In genomic region chr7:80773834-80774614, GRCm38 (mm10) we compare ENCODE assay signal across 8 mouse cellular contexts. TPM values are rescaled to one million over a fixed set of nuclear protein-coding genes. Genes with fewer than 3 reads are reported as not detected.
DNase-seq lines count a peak whose midpoint lies in the region; ATAC-seq and TF ChIP-seq lines count a peak whose summit lies in the region.

No protein-coding gene starts in this region.

- peak; percentile 30 to 75 for DNase-seq in left cerebral cortex, postnatal 25 days (ENCODE audit: low spot score in 2 of 2)
- no peak for DNase-seq in left cerebral cortex, adult 9 months (ENCODE audit: low spot score in 2 of 2)
- peak; percentile 46 for DNase-seq in brain, embryonic 14.5 days (ENCODE audit: low read depth)
- peak; percentile 37 to 51 for DNase-seq in lung, postnatal 4 days
- no peak for DNase-seq in spleen, adult 12 weeks (ENCODE audit: low spot score)
- no peak for DNase-seq in liver
- DNase-seq in Muller cell, postnatal 12 days (ENCODE audit: inconsistent ontology term): no peak

- no peak for ATAC-seq in heart, embryonic 11.5 days (replicated peaks; ENCODE audit: insufficient number of reproducible peaks, low FRiP score, low TSS enrichment)

- peak overlapping the region; percentile 60 for H3K27ac ChIP-seq in heart, embryonic 11.5 days (ENCODE audit: low read depth, low read length)

- H3K27me3 ChIP-seq in heart, embryonic 11.5 days (ENCODE audit: control insufficient read depth, insufficient read depth, low read length): no peaks in the 10 kb centered on the region

- no peak overlapping the region for H3K9ac ChIP-seq in heart, embryonic 11.5 days (ENCODE audit: low read depth, low read length)

- no peak for TF ChIP-seq CTCF in brain, embryonic 14.5 days (IDR thresholded peaks at IDR 0.05; ENCODE audit: borderline replicate concordance, extremely low read depth, insufficient read depth, insufficient read length)

- WGBS in heart, embryonic 11.5 days (ENCODE audit: insufficient replicate concordance): 74% methylated on average over 14 of the region's 14 CpGs

- H3K4me3 ChIP-seq in heart, embryonic 11.5 days (ENCODE audit: low read depth, low read length): no peak overlapping the region

- H3K4me1 ChIP-seq in heart, embryonic 11.5 days (ENCODE audit: control insufficient read depth, insufficient read depth, low read length): peaks cover 17% of the 10 kb centered on the region

- TF ChIP-seq POLR2A in brain, embryonic 14.5 days (IDR thresholded peaks at IDR 0.05; ENCODE audit: borderline replicate concordance, extremely low read depth, insufficient read depth, insufficient read length, poor library complexity, severe bottlenecking): no peak

- no peak overlapping the region for H3K4me2 ChIP-seq in heart, embryonic 11.5 days

- H3K9me3 ChIP-seq in heart, embryonic 11.5 days (replicated peaks; ENCODE audit: control insufficient read depth, low read length): no peaks in the 10 kb centered on the region

- no peaks in the 10 kb centered on the region for H3K36me3 ChIP-seq in heart, embryonic 11.5 days (ENCODE audit: control insufficient read depth, insufficient read depth, low read length)

- intact Hi-C loops in left cerebral cortex, postnatal 25 days (cut with DNase I): no loop called here

RNA-seq across cellular contexts. Expression of gene Iqgap1, which starts 51.8 kb away (rescaled TPM):
- 10 to 100 TPM; 20.3 to 22.0 TPM for total RNA-seq in left cerebral cortex, postnatal 25 days (2021)
- polyA plus RNA-seq in brain, embryonic 14.5 days (2012; rRNA removed): 27.1 and 31.4 TPM in 2 replicates
- 33.5 and 35.9 TPM in 2 replicates for polyA plus RNA-seq in heart, embryonic 11.5 days (2014; fragmentation: Nextera tagmentation; extraction: Ambion mirVana)

Comparison
In these comparisons a context has a peak if more than half of its experiments do, and no peak if none do; other contexts are left out.
1. DNase-seq: peak in left cerebral cortex, postnatal 25 days (2 of 2), brain, embryonic 14.5 days (single experiment) and lung, postnatal 4 days (2 of 2); none in left cerebral cortex, adult 9 months (0 of 2), spleen, adult 12 weeks (single experiment), liver (single experiment) and Muller cell, postnatal 12 days (single experiment).